Mouse (Mus musculus) lung, postnatal 14 days (tissue): ENCODE results near the gene Olfr1180.
"Not testable (repeated sequence)": the region's sequence is repeated elsewhere in the genome, so short reads cannot be mapped to it uniquely, and the experiment has no call there.

Experiments used
- DNase-seq: peaks from one replicate; pipeline ENCODE4 v3.0.0; 2021

Gene Olfr1180

GRCm38 (mm10) chr2:88419051-88419450 lies at the start of gene Olfr1180:
Olfr1180 (minus strand) TSS chr2:88419151.
- DNase-seq = no peak

GRCm38 (mm10) chr2:88454567-88454966 lies 35.6 kb upstream of the Olfr1180 start, which contains the start of gene Olfr1183:
Olfr1183 (plus strand) TSS chr2:88454867.
- not testable (repeated sequence) for DNase-seq

GRCm38 (mm10) chr2:88449031-88449430 lies 30.1 kb upstream of the Olfr1180 start, which contains the start of gene Gm13757:
Gm13757 (minus strand) TSS chr2:88449131.
- no peak for DNase-seq

DNA sequence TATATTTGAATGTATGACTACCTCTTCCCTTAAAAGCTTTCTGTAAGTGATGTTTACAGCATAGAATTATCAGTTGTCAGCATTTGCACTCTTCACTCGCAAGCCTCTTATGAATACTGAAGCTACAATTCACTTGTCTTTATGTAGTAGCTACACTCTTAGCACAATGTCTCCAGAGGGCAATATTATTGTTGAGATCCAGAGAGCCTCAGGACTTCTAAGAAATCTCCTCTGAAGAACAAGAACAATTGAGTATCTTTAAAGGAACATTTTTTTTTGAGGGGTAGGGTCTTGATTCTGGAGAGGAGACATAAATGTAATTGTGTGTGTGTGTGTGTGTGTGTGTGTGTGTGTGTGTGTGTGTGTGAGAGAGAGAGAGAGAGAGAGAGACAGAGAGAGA lies 7.1 kb upstream of the Olfr1180 start, which contains the start of gene Olfr1181:
TSS of gene Olfr1181 (minus strand) at position 101 of the 400 bp plus-strand sequence.
- no peak for DNase-seq

GRCm38 (mm10) chr2:88406353-88406752 lies 12.6 kb downstream of the Olfr1180 start, which contains the start of gene Olfr1179:
Olfr1179 (minus strand) TSS chr2:88406453.
- no peak for DNase-seq

- no peak for DNase-seq
These were observed 32.2 kb downstream of the Olfr1180 start, which contains the start of gene Olfr1178 for GRCm38 (mm10) chr2:88386762-88387161. Olfr1178 (plus strand) TSS chr2:88387062.
